Mouse (Mus musculus) thymus, postnatal 14 days (tissue): ENCODE measurements at regions not wholly inside any gene's neighbourhood (a gene's known extent, or its start where the extent isn't known, plus 50 kb on each side); places are given as distances from the start of the nearest gene placed in this dataset.

Source experiments
- DNase-seq: peaks from one replicate; pipeline ENCODE4 v3.0.0; 2021

GRCm38 (mm10) chr13:35482340-35482739, 177.3 kb upstream of the Cdyl start:
- no peak for DNase-seq

DNA sequence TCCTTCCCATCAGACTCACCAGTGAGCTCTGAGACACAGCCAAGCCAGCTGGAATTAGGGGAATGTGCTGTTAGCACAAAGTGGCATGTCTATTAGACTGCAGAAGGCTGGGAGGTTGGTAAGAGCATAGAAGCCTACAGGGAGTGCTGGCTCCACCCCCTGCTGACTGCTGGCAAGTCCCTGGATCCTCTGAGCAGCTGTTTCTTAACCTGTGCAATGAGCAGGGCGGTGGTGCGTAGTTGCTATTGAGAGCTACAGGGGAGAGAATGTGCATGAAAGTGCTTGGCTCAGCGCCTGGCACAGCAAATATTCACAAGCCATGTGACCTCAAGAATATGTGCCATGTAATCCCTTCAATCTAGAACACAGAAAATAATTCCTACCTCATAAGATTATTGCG, 173.5 kb upstream of the Cdyl start:
- no peak for DNase-seq

- DNase-seq = no peak
These were observed 159.9 kb upstream of the Cdyl start for GRCm38 (mm10) chr13:35499776-35500175.

GRCm38 (mm10) chr13:35500891-35501290, 158.7 kb upstream of the Cdyl start:
- no peak for DNase-seq

GRCm38 (mm10) chr13:35501351-35502146, 158.1 kb upstream of the Cdyl start:
- DNase-seq = no peak

DNA sequence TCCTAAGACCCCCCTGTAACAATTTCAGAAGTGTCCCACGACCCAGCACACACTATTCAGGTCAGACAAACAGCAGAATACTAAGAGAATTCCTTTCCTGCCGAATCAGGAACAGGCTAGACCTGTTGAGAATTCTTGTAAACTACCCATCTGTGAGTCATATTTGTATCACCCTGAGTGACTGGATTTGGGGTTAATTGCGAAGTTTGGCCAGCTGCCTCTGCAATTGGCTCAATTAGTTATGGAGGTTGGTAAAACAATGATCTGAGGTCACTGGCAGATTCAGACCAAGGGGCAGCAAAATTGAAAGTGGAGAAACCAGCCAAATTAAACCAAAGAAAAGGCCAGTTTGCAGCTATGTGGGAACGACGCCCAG, 157.5 kb upstream of the Cdyl start:
- DNase-seq = no peak

- no peak for DNase-seq
These were observed 156.2 kb upstream of the Cdyl start for GRCm38 (mm10) chr13:35503362-35503821.

- no peak for DNase-seq
These were observed 152.4 kb upstream of the Cdyl start for GRCm38 (mm10) chr13:35507195-35507594.

GRCm38 (mm10) chr13:35512029-35512507, 147.6 kb upstream of the Cdyl start:
- no peak for DNase-seq

- no peak for DNase-seq
These were observed 146.5 kb upstream of the Cdyl start for GRCm38 (mm10) chr13:35513120-35513519.

- DNase-seq = no peak
These were observed 144.3 kb upstream of the Cdyl start for GRCm38 (mm10) chr13:35515291-35515690.

GRCm38 (mm10) chr13:35517692-35518091, 141.9 kb upstream of the Cdyl start:
- DNase-seq = no peak

GRCm38 (mm10) chr13:35522272-35522671, 137.4 kb upstream of the Cdyl start:
- DNase-seq = no peak

DNA sequence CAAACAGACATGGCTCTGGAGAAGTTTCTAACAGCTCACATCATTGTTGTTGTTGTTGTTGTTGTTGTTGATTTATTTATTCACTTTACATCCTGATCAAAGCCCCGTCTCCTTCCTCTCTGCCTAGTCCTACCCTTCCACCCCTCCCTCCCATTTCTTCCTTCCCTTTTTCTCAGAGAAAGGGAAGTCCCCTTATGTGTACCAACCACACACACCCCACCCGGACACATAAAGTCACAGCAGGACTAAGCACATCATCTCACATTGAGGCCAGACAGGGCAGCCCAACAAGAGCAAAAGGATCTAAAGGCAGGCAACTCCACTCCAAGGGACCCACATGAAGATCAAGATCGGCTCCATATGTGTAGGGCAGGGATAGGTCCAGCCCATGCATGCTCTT, 130.1 kb upstream of the Cdyl start:
- DNase-seq = no peak

DNA sequence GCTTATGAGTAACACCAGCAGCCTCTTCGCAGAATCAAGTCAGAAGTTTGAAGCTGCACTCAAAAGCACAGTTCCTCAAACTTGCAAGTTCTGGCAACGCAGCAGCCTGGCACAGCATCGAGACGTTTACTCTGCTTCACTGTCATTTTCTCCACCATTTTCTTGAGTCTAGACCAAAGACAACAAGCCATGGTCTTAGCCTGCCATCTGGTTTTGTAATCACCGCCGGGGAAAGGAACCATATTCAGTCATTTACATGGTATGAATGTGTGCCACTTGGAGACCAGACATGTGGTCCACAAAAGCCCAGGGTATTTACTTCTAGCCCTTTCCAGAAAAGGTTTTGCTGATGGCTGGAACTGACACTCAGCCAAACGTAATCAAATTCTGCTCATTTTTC, 122.5 kb upstream of the Cdyl start:
- DNase-seq = no peak

DNA sequence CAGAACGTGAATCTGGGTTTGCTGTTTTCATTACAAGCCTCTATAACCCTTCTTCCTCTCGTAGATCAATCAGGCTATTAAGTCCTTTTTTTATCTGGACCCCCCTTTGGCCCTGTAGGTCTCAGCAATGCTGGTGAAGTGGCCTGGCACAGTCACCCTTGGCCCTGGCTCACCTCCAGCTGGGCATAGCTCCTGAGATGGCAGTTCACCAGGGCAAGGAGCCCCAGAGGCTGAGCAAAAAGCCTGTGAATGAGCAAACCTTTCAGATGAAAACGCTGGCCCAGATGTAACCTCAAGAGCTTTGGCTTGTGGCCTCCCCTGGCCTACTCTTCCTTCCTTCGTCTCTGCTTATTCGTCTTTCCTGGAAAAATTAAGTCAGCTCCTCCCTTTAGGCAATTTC, 121.7 kb upstream of the Cdyl start:
- DNase-seq = no peak

DNA sequence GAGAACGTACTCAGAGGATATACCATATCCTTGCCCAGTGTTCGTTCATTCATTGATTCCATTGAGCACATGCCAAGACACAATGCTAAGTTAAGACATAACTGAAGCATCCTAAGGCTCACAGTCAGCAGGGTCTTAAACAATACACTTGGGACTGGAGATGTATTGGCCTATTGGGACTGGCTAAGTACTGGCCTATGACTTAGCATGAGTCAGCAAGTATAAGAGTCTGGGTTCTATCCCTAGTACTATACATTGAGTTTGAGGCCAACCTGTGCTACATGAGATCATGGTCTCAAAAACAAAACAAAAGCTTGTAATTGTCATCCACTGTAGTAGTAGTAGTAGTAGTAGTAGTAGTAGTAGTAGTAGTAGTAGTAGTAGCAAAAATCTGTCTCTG, 119.2 kb upstream of the Cdyl start:
- DNase-seq = no peak

- DNase-seq = no peak
These were observed 118.6 kb upstream of the Cdyl start for GRCm38 (mm10) chr13:35541053-35541452.

GRCm38 (mm10) chr13:35564006-35564405, 95.6 kb upstream of the Cdyl start:
- DNase-seq = no peak

GRCm38 (mm10) chr13:35581616-35582015, 78.0 kb upstream of the Cdyl start:
- no peak for DNase-seq

- no peak for DNase-seq
These were observed 61.6 kb upstream of the Cdyl start for GRCm38 (mm10) chr13:35598003-35598402.

GRCm38 (mm10) chr13:35601560-35602135, 58.0 kb upstream of the Cdyl start:
- DNase-seq = no peak

DNA sequence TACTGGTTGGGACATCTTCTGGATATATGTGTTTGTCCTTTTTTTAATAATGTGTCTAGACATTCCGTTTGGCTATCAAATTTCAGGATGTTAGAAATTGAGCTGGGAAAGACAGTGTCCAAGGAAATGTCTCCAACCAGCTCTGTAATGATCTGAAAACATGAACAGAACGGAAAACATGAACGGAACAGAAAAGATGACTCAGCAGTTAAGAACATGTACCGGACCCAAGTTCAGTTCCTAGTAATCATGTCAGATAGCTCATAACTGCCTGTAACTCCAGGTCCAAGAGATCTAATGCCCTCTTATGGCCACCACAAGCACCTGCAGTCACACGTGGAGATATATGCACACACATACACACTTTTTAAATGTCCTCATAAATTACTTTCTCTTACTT, 56.6 kb upstream of the Cdyl start:
- no peak for DNase-seq

DNA sequence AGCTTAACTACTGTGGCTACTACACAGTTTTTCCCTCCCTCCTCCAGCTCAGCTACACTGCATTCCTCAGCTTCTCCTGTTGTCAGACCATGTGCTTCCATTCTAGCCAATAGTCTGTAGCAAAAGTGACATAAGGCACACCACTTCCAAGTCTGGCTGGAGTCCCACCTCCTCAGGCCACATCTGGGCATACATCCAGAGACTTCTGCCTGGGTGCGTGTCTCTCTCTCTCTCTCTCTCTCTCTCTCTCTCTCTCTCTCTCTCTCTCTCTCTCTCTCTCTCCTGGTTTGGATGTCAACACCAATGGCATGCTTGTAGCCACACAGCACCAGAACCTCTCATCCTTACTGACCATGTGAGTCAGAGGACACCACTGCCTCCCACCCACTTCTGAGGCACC, 55.6 kb upstream of the Cdyl start:
- no peak for DNase-seq

GRCm38 (mm10) chr13:35604765-35605164, 54.9 kb upstream of the Cdyl start:
- DNase-seq = no peak
